Mouse (Mus musculus) heart, embryonic 15.5 days (tissue): ENCODE results near the gene Igf2bp3. TPM values are rescaled to one million over a fixed set of nuclear protein-coding genes. Genes with fewer than 3 reads are reported as not detected.

Source experiments
- ATAC-seq: fragments of 200-750 bp; cut with Nextera tagmentation; replicated peaks from 2 replicates; pipeline ENCODE4 v1.8.0; 2017; ENCODE audit warnings: low read depth, moderate TSS enrichment; ENCODE audit not compliant: insufficient number of reproducible peaks, insufficient read depth, low FRiP score
- H3K27ac ChIP-seq: fragments of 300-500 bp; sonication (generic); 2 replicates; pipeline ENCODE4 v1.5.1; 2015; ENCODE audit warnings: mild to moderate bottlenecking, inconsistent platforms
- H3K27me3 ChIP-seq: fragments of 300-500 bp; sonication (generic); 2 replicates; pipeline ENCODE4 v1.6.1; 2015; ENCODE audit warnings: inconsistent platforms
- H3K36me3 ChIP-seq: fragments of 300-500 bp; sonication (generic); 2 replicates; pipeline ENCODE4 v1.6.1; 2015; ENCODE audit warnings: mild to moderate bottlenecking, inconsistent platforms
- H3K4me1 ChIP-seq: fragments of 300-500 bp; sonication (generic); replicated peaks from 2 replicates; pipeline ENCODE4 v1.6.1; 2015; ENCODE audit warnings: inconsistent platforms
- H3K4me2 ChIP-seq: fragments of 300-500 bp; sonication (generic); 2 replicates; pipeline ENCODE4 v1.6.1; 2015; ENCODE audit warnings: inconsistent platforms, mild to moderate bottlenecking, moderate library complexity
- H3K4me3 ChIP-seq: fragments of 300-500 bp; sonication (generic); 2 replicates; pipeline ENCODE4 v1.5.1; 2015; ENCODE audit warnings: mild to moderate bottlenecking, inconsistent platforms
- H3K9ac ChIP-seq: fragments of 300-500 bp; sonication (generic); 2 replicates; pipeline ENCODE4 v1.6.1; 2015; ENCODE audit warnings: mild to moderate bottlenecking, inconsistent platforms
- H3K9me3 ChIP-seq: fragments of 300-500 bp; sonication (generic); replicated peaks from 2 replicates; pipeline ENCODE4 v1.6.1; 2016; ENCODE audit warnings: inconsistent platforms
- WGBS: fragments of 180-500 bp; shearing (Covaris S2); methylation state at CpG from one replicate; pipeline ENCODE4 v1.1.7; 2015; ENCODE audit warnings: mixed read lengths; 5-methylcytosine and 5-hydroxymethylcytosine counted together
- polyA plus RNA-seq: library from polyadenylated mRNA; unstranded; fragments of >200 nt; fragmentation: Nextera tagmentation; extraction: Ambion mirVana; gene quantifications from 2 replicates; pipeline ENCODE4 v1.2.1, GENCODE M21; 2015

Igf2bp3 gene
- polyA plus RNA-seq, 1 experiment from 2014 or later = 33.0 TPM

- Histone ChIP-seq H3K36me3 (no peaks in the 10 kb centered on the region), H3K9me3 (no peaks in the 10 kb centered on the region), H3K27ac (no peak overlapping the region), H3K9ac (no peak overlapping the region), H3K4me1 (peaks cover 7% of the 10 kb centered on the region; the same call in 1 of the 2 replicates), H3K27me3 (no peaks in the 10 kb centered on the region), H3K4me2 (no peak overlapping the region), H3K4me3 (no peak overlapping the region)
- no peak for ATAC-seq
- 90% methylated on average over 9 of the region's 9 CpGs for WGBS
Observed at GRCm38 (mm10) chr6:49131855-49132254, 82.9 kb downstream of the Igf2bp3 start.

GRCm38 (mm10) chr6:49130328-49130727 is 84.4 kb downstream of the Igf2bp3 start:
- no peak overlapping the region for H3K9ac ChIP-seq
- H3K36me3 ChIP-seq = no peaks in the 10 kb centered on the region
- H3K4me3 ChIP-seq = no peak overlapping the region
- no peaks in the 10 kb centered on the region for H3K9me3 ChIP-seq
- peaks cover 3% of the 10 kb centered on the region; the same call in 1 of the 2 replicates for H3K4me1 ChIP-seq
- no peak overlapping the region for H3K4me2 ChIP-seq
- no peak overlapping the region for H3K27ac ChIP-seq
- no peak for ATAC-seq
- H3K27me3 ChIP-seq = no peaks in the 10 kb centered on the region

DNA sequence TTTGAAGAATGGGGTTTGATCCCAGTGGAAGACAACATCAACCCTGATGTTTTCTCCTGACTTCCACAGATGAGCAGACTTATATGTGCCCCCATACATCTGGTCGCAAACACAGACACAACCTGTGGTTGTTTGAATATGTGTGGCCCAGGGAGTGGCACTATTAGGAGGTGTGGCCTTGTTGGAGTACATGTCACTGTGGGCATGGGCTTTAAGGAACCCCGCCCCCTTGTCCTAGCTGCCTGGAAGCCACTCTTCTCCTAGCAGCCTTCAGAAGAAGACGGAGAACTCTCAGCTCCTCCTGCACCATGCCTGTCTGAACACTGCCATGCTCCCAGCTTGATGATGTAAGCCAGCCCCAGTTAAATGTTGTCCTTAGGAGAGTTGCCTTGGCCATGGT is 94.4 kb downstream of the Igf2bp3 start:
- Histone ChIP-seq H3K9me3 (no peaks in the 10 kb centered on the region), H3K36me3 (peaks cover 7% of the 10 kb centered on the region; the same call in 1 of the 2 replicates), H3K4me3 (no peak overlapping the region), H3K9ac (no peak overlapping the region), H3K27me3 (no peaks in the 10 kb centered on the region), H3K4me1 (peaks cover 6% of the 10 kb centered on the region), H3K27ac (no peak overlapping the region), H3K4me2 (no peak overlapping the region)
- ATAC-seq = no peak
- WGBS = 88% methylated on average over 3 of the region's 3 CpGs

GRCm38 (mm10) chr6:49119462-49120135 is 95.2 kb downstream of the Igf2bp3 start:
- Histone ChIP-seq H3K9me3 (no peaks in the 10 kb centered on the region), H3K4me2 (no peak overlapping the region), H3K4me3 (no peak overlapping the region), H3K27me3 (no peaks in the 10 kb centered on the region), H3K9ac (no peak overlapping the region), H3K36me3 (peaks cover 7% of the 10 kb centered on the region; the same call in 1 of the 2 replicates), H3K27ac (no peak overlapping the region), H3K4me1 (peaks cover 6% of the 10 kb centered on the region)
- WGBS = 69% methylated on average over 1 of the region's 1 CpGs
- no peak for ATAC-seq

DNA sequence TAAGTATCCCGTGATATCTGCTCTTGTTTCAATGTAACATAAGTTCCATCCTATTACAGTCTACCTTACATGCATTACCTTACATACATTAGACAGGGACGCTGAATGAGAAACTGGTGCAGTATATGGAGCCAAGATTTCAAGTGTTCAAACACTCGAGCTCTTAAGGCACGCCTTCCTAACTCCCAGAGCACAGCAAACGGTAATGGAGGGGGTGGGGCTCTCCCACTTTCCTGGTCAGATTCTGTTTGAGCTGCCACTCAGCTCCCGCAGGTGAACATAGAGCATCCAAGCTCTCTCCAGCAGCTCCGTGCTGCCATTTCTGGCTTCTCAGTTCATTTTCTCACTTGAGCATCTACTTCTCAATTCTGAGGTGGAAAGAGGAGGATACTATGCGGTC is 96.3 kb downstream of the Igf2bp3 start:
- Histone ChIP-seq H3K9ac (no peak overlapping the region), H3K36me3 (peaks cover 7% of the 10 kb centered on the region; the same call in 1 of the 2 replicates), H3K4me2 (no peak overlapping the region), H3K4me3 (no peak overlapping the region), H3K9me3 (no peaks in the 10 kb centered on the region), H3K27ac (no peak overlapping the region), H3K27me3 (no peaks in the 10 kb centered on the region), H3K4me1 (peaks cover 6% of the 10 kb centered on the region)
- 74% methylated on average over 8 of the region's 8 CpGs for WGBS
- ATAC-seq = no peak

DNA sequence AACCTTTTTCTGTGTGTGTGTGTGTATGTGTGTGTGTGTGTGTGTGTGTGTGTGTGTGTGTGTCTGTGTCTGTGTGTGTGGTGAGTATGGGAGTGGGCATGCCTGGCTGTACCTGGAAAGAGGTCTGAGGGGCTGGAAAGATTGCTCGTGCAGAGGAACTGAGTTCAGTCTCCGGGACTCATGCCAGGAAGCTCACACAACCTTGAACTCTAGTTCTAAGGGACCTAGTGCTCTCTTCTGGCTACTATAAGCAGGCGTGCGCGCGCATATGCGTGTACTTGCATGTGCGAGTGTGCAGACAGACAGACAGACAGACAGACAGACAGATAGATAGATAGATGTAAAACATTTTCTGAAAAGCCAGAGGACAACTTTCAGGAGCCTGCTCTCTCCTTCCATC is 98.5 kb downstream of the Igf2bp3 start:
- H3K9ac ChIP-seq = no peak overlapping the region
- H3K4me1 ChIP-seq = peaks cover 8% of the 10 kb centered on the region
- H3K4me2 ChIP-seq = no peak overlapping the region
- H3K9me3 ChIP-seq = no peaks in the 10 kb centered on the region
- no peak overlapping the region for H3K27ac ChIP-seq
- ATAC-seq = no peak
- H3K27me3 ChIP-seq = no peaks in the 10 kb centered on the region
- no peak overlapping the region for H3K4me3 ChIP-seq
- H3K36me3 ChIP-seq = peaks cover 7% of the 10 kb centered on the region; the same call in 1 of the 2 replicates
- WGBS = 85% methylated on average over 8 of the region's 8 CpGs

GRCm38 (mm10) chr6:49115550-49115949 is 99.2 kb downstream of the Igf2bp3 start:
- ATAC-seq = no peak
- peaks cover 7% of the 10 kb centered on the region; the same call in 1 of the 2 replicates for H3K36me3 ChIP-seq

GRCm38 (mm10) chr6:49114457-49114856 is 100.3 kb downstream of the Igf2bp3 start:
- no peaks in the 10 kb centered on the region for H3K9me3 ChIP-seq
- H3K27me3 ChIP-seq = no peaks in the 10 kb centered on the region
- H3K9ac ChIP-seq = no peak overlapping the region
- no peak overlapping the region for H3K4me3 ChIP-seq
- no peak for ATAC-seq
- peaks cover 9% of the 10 kb centered on the region for H3K4me1 ChIP-seq
- WGBS = 89% methylated on average over 6 of the region's 6 CpGs
- H3K27ac ChIP-seq = no peak overlapping the region
- H3K36me3 ChIP-seq = peaks cover 7% of the 10 kb centered on the region; the same call in 1 of the 2 replicates
- H3K4me2 ChIP-seq = no peak overlapping the region

More at GRCm38 (mm10) chr6:49115550-49115949, 99.2 kb downstream of the Igf2bp3 start:
- H3K9ac ChIP-seq = no peak overlapping the region
- no peaks in the 10 kb centered on the region for H3K9me3 ChIP-seq
- H3K4me2 ChIP-seq = no peak overlapping the region
- no peaks in the 10 kb centered on the region for H3K27me3 ChIP-seq
- H3K4me1 ChIP-seq = peaks cover 13% of the 10 kb centered on the region
- H3K4me3 ChIP-seq = no peak overlapping the region
- no peak overlapping the region for H3K27ac ChIP-seq
- WGBS = 67% methylated on average over 5 of the region's 5 CpGs

- 87% methylated on average over 7 of the region's 7 CpGs for WGBS
- Histone ChIP-seq H3K27me3 (no peaks in the 10 kb centered on the region), H3K9me3 (no peaks in the 10 kb centered on the region), H3K9ac (no peak overlapping the region), H3K36me3 (peaks cover 7% of the 10 kb centered on the region; the same call in 1 of the 2 replicates), H3K4me1 (peaks cover 8% of the 10 kb centered on the region), H3K4me2 (no peak overlapping the region), H3K4me3 (no peak overlapping the region), H3K27ac (no peak overlapping the region)
- ATAC-seq = no peak
Observed at GRCm38 (mm10) chr6:49113895-49114294, 100.9 kb downstream of the Igf2bp3 start.

DNA sequence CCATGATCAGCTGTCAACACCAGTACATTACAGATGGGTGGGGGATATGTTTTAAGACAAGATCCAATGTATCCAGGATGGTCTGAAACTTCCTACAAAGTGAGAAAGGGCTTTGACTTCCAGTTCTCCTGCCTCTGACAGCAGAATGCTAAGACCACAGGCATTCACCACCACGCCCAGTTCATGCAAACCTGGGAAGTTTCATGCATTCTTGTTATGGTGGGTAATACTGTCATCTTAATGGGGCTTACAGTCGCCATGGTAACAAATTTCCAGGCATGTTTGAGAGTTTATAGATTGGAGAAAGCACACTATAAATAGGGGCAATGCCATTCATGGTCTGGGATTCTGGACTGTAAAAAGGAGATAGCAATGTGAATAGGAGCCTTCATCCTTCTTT is 105.6 kb downstream of the Igf2bp3 start:
- H3K9me3 ChIP-seq = no peaks in the 10 kb centered on the region
- H3K4me1 ChIP-seq = peaks cover 8% of the 10 kb centered on the region; the same call in 1 of the 2 replicates
- no peak overlapping the region for H3K4me2 ChIP-seq
- no peak for ATAC-seq
- no peak overlapping the region for H3K9ac ChIP-seq
- no peaks in the 10 kb centered on the region for H3K27me3 ChIP-seq
- no peak overlapping the region for H3K4me3 ChIP-seq
- 85% methylated on average over 2 of the region's 2 CpGs for WGBS
- H3K27ac ChIP-seq = no peak overlapping the region
- peaks cover 27% of the 10 kb centered on the region; the same call in 1 of the 2 replicates for H3K36me3 ChIP-seq

DNA sequence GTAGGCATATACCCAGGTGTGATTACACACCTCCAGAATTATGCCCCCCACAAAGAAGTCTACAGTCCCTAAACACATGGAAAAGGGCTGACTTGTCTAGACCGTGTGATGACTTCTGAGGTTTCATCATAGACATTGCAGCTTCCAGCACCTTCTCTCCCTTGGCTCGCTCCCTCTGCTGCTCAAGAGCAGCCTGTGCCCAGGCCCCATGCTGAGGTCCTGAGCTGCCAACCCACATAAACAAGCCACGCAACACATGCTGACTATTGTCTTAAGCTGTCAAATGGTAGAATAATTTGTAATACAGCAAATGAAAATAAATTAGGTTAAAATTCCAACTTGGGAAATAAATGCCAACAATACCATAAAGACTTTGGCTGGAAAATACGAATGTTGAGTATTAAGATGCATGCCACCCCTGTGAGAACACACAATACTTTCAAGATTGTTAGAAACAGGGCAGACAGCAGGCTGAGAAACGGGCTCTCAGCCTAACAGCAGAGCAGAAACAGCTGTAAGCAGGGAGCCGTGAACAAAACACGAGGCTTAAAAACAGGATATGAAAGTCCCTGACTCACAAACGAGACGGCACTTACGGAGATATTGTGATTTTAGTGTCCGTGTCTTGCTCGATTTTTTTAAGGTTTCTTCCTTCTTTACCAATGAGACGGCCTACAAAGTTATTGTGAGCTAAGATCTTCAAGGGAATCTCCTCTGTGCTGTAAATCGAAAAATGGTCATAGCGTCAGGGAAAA is 107.8 kb downstream of the Igf2bp3 start:
- H3K4me1 ChIP-seq = peaks cover 8% of the 10 kb centered on the region; the same call in 1 of the 2 replicates
- no peak overlapping the region for H3K9ac ChIP-seq
- peaks cover 35% of the 10 kb centered on the region; the same call in 1 of the 2 replicates for H3K36me3 ChIP-seq
- no peaks in the 10 kb centered on the region for H3K9me3 ChIP-seq
- no peak overlapping the region for H3K4me2 ChIP-seq
- WGBS = 90% methylated on average over 15 of the region's 15 CpGs
- H3K27ac ChIP-seq = no peak overlapping the region
- H3K4me3 ChIP-seq = no peak overlapping the region
- no peak for ATAC-seq
- no peaks in the 10 kb centered on the region for H3K27me3 ChIP-seq
